Mouse (Mus musculus) monocyte, adult 2 months (primary cell): ENCODE data around the gene Lmo1.
A peak's percentile ranks its signal among the peaks of the same experiment; 100 is the strongest.

Experiments used
- DNase-seq, 2 experiments: peaks; one replicate each; pipeline ENCODE4 v3.0.0; 2022; ENCODE audit warnings: low spot score in 2 of 2, low read depth in 1 of 2

The Lmo1 gene

GRCm38 (mm10) chr7:109175670-109176625 is 941 bp upstream of the Lmo1 start:
- DNase-seq, result no peak

GRCm38 (mm10) chr7:109174337-109174948 is 564 bp downstream of the Lmo1 start:
- no peak for DNase-seq

GRCm38 (mm10) chr7:109171874-109172273 is 3.1 kb downstream of the Lmo1 start:
- DNase-seq, result no peak

GRCm38 (mm10) chr7:109170441-109170820 is 4.6 kb downstream of the Lmo1 start:
- peak; percentile 10 to 46 for DNase-seq

GRCm38 (mm10) chr7:109169505-109170440 is 5.2 kb downstream of the Lmo1 start:
- DNase-seq, result no peak

GRCm38 (mm10) chr7:109168716-109169115 is 6.3 kb downstream of the Lmo1 start:
- no peak for DNase-seq

- DNase-seq, result no peak
Measured at GRCm38 (mm10) chr7:109165931-109166585, 8.9 kb downstream of the Lmo1 start.

GRCm38 (mm10) chr7:109154331-109154730 is 20.7 kb downstream of the Lmo1 start:
- DNase-seq, result no peak

- DNase-seq, result no peak
Measured at GRCm38 (mm10) chr7:109153538-109153937, 21.5 kb downstream of the Lmo1 start.

GRCm38 (mm10) chr7:109151088-109151487 is 23.9 kb downstream of the Lmo1 start:
- no peak for DNase-seq

GRCm38 (mm10) chr7:109145211-109145610 is 29.8 kb downstream of the Lmo1 start:
- no peak for DNase-seq

GRCm38 (mm10) chr7:109144705-109145104 is 30.3 kb downstream of the Lmo1 start:
- no peak for DNase-seq

- DNase-seq, result no peak
Measured at GRCm38 (mm10) chr7:109142564-109142963, 32.4 kb downstream of the Lmo1 start.

GRCm38 (mm10) chr7:109141753-109142152 is 33.3 kb downstream of the Lmo1 start:
- no peak for DNase-seq

GRCm38 (mm10) chr7:109141054-109141453 is 34.0 kb downstream of the Lmo1 start:
- no peak for DNase-seq

GRCm38 (mm10) chr7:109139405-109139804 is 35.6 kb downstream of the Lmo1 start:
- peak; percentile 29 to 33 for DNase-seq

GRCm38 (mm10) chr7:109137441-109137840 is 37.6 kb downstream of the Lmo1 start:
- DNase-seq, result no peak

GRCm38 (mm10) chr7:109131565-109131964 is 43.4 kb downstream of the Lmo1 start:
- DNase-seq, result no peak

- DNase-seq, result no peak
Measured at GRCm38 (mm10) chr7:109129946-109130686, 44.9 kb downstream of the Lmo1 start.

GRCm38 (mm10) chr7:109129442-109129841 is 45.6 kb downstream of the Lmo1 start:
- DNase-seq, result no peak
